Mouse (Mus musculus) cerebellum, adult 2 months (tissue): Measurements from ENCODE around the gene Zfp276.
"Not testable (repeated sequence)": the region's sequence is repeated elsewhere in the genome, so short reads cannot be mapped to it uniquely, and the experiment has no call there.

Experiments
- CTCF ChIP-seq: fragments of 200-500 bp; IDR thresholded peaks from 2 replicates; pipeline ENCODE4 v1.5.1; 2011; ENCODE audit warnings: low read depth, mild to moderate bottlenecking, control low read depth, low read length, moderate library complexity, borderline replicate concordance; ENCODE audit not compliant: insufficient read depth
- POLR2A ChIP-seq: fragments of 200-500 bp; IDR thresholded peaks from 2 replicates; pipeline ENCODE4 v1.6.1; 2011; ENCODE audit warnings: low read length, control low read depth, borderline replicate concordance; ENCODE audit not compliant: insufficient read depth

DNA sequence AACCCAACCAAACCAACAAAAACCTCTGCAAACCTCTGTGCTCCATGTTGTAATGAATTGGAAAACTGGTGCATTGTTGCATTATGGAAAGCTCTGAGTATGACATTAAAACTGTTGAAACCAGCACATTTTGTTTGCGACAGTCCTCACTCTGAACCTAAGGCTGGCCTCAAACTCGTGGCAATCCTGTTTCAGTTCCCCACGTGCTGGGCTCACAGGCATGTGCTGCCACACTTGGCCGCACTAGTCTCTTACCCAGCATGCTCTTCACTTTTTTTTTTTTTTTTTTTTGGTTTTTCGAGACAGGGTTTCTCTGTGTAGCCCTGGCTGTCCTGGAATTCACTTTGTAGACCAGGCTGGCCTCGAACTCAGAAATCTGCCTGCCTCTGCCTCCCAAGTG lies 29.0 kb downstream of the Zfp276 start:
- TF ChIP-seq POLR2A, CTCF: not testable (repeated sequence)
